Mouse (Mus musculus) heart, adult 2 months (tissue): ENCODE results near the gene Aif1l.

Experiments used
- CTCF ChIP-seq: fragments of 200-600 bp; IDR thresholded peaks from 2 replicates; pipeline ENCODE4 v1.8.1; 2022; ENCODE audit warnings: antibody characterized with exemption, mild to moderate bottlenecking, moderate library complexity
- EP300 ChIP-seq: fragments of 200-500 bp; IDR thresholded peaks from 2 replicates; pipeline ENCODE4 v1.6.1; 2011; ENCODE audit warnings: low read depth, low read length, control low read depth; ENCODE audit not compliant: insufficient read depth
- POLR2A ChIP-seq: fragments of 200-500 bp; IDR thresholded peaks from 2 replicates; pipeline ENCODE4 v1.6.1; 2011; ENCODE audit warnings: mild to moderate bottlenecking, low read depth, low read length, control low read depth; ENCODE audit not compliant: insufficient read depth

DNA sequence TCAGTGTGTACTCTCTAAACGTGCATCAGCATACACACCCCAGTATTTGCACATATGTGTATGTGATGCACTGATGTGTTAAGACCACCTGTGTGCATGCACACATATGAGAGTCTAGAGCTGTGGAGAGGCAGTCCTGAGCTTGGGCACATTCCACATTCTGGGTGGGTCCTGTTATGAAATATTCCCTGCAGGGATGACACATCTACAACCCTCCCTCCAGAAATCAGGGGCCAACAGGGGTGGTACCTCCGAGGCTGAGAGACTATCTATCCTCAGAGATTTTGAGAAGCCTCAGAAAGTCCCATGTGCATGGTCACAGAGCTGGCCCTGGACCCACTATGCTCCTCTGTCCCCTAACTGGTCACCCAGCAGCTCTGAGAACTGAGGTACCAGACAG, 4.4 kb upstream of the Aif1l start:
- no peak for TF ChIP-seq POLR2A
- no peak for TF ChIP-seq CTCF
- no peak for TF ChIP-seq EP300
